Mouse (Mus musculus): ENCODE data around the gene Tspan13. TPM values are rescaled to one million over a fixed set of nuclear protein-coding genes. Genes with fewer than 3 reads are reported as not detected.

Tspan13 gene
- polyA plus RNA-seq, 1 experiment from 2014 or later = 382 TPM

DNA sequence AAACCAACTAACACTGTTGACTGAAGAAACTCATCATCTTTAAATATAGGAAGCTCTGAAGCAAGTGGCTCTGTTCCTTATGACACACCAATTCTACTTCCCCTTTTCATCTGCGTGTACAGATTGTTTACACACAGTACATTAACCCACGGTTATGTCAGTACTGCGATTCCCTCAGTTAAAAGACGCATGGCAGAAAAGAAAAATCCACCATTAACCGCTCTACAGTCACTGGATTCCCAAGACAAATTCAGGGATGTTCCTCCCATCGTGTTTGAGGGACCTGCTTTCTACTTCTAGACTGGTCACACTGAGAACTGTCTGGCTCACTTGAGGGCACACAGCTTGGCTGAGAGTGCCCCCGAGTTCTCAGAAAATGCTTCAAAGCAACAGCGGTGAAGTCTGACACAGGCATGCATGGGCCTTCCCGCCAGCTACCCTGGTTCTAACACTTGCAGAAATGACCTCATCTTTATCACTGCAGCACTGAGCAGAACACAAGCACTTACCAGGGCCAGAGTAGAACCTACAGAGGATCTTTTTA is 2.7 kb downstream of the Tspan13 start:
- Histone ChIP-seq H3K27me3 (ENCODE audit: control insufficient read depth, insufficient read depth, low read length) (no peaks in the 10 kb centered on the region), H3K36me3 (replicated peaks; ENCODE audit: control insufficient read depth, insufficient read depth) (no peaks in the 10 kb centered on the region), H3K27ac (no peak overlapping the region), H3K9me3 (ENCODE audit: control insufficient read depth, low read length) (0 out of 2 replicates have a peak, but pooled peaks cover 5% of the 10 kb centered on the region), H3K4me1 (replicated peaks; ENCODE audit: control insufficient read depth, insufficient read depth, low read length) (peaks cover 19% of the 10 kb centered on the region; the same call in 1 of the 2 replicates), H3K9ac (peak overlapping the region; percentile 31; the same call in 1 of the 2 replicates), H3K4me2 (replicated peaks) (peak overlapping the region; percentile 76), H3K4me3 (replicated peaks; ENCODE audit: low read length) (peak overlapping the region; percentile 81)
- DNase-seq (ENCODE audit: low spot score) (no peak), ATAC-seq (ENCODE audit: low FRiP score) (no peak)
- 74% methylated on average over 9 of the region's 9 CpGs for WGBS

DNA sequence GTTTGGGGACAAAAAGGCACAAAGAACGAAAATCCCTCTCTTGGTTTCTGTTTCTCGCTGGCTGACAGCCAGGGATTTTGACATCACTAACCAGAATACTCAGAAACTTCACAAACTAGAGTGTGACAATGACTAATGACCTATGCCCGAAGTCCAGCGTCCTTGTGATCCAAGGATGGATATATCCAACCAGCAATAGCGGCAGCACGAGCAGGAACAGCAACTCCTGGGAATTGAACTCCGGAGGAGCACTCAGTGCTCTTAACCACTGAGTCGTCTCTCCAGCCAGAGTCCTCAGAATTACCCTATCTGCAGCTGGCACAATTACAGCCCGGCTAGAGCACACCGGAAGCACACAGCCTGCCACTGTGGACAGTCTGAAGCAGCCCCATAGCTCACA is 5.5 kb downstream of the Tspan13 start:
- peaks cover 24% of the 10 kb centered on the region; the same call in 1 of the 2 replicates for H3K4me1 ChIP-seq (replicated peaks; ENCODE audit: control insufficient read depth, insufficient read depth, low read length)
- ATAC-seq (ENCODE audit: low FRiP score) (no peak), DNase-seq (ENCODE audit: low spot score) (no peak)
- no peaks in the 10 kb centered on the region for H3K36me3 ChIP-seq (replicated peaks; ENCODE audit: control insufficient read depth, insufficient read depth)
- H3K4me2 ChIP-seq (replicated peaks) = no peak overlapping the region
- H3K27ac ChIP-seq = no peak overlapping the region
- H3K9ac ChIP-seq = no peak overlapping the region
- 85% methylated on average over 10 of the region's 10 CpGs for WGBS
- H3K4me3 ChIP-seq (replicated peaks; ENCODE audit: low read length) = no peak overlapping the region
- 0 out of 2 replicates have a peak, but pooled peaks cover 5% of the 10 kb centered on the region for H3K9me3 ChIP-seq (ENCODE audit: control insufficient read depth, low read length)
- no peaks in the 10 kb centered on the region for H3K27me3 ChIP-seq (ENCODE audit: control insufficient read depth, insufficient read depth, low read length)

DNA sequence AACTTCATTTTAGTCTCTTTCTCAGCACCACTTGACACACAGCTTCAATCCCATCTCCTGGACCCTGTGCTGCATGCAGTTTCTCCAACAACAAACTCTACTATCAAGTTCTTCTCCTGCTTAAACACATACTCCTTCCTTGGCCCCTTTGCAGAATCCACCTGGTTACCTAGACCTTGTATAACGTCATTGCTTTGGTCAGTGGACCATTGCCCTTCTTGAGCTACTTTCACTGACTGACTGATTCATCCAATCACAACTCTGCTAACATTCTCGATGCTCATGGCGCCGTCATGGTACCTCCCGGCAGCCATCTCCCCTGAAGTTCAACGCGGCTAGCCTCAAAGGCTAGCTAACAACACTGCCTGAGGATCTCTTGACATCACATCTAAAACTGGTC is 6.2 kb downstream of the Tspan13 start:
- no peak overlapping the region for H3K4me2 ChIP-seq (replicated peaks)
- WGBS = 99% methylated on average over 7 of the region's 7 CpGs
- ATAC-seq (ENCODE audit: low FRiP score) = no peak
- H3K9me3 ChIP-seq (ENCODE audit: control insufficient read depth, low read length) = 0 out of 2 replicates have a peak, but pooled peaks cover 5% of the 10 kb centered on the region
- peaks cover 23% of the 10 kb centered on the region; the same call in 1 of the 2 replicates for H3K4me1 ChIP-seq (replicated peaks; ENCODE audit: control insufficient read depth, insufficient read depth, low read length)
- no peak for DNase-seq (ENCODE audit: low spot score)
- H3K36me3 ChIP-seq (replicated peaks; ENCODE audit: control insufficient read depth, insufficient read depth) = no peaks in the 10 kb centered on the region
- no peak overlapping the region for H3K9ac ChIP-seq
- H3K4me3 ChIP-seq (replicated peaks; ENCODE audit: low read length) = no peak overlapping the region
- H3K27me3 ChIP-seq (ENCODE audit: control insufficient read depth, insufficient read depth, low read length) = no peaks in the 10 kb centered on the region
- no peak overlapping the region for H3K27ac ChIP-seq

DNA sequence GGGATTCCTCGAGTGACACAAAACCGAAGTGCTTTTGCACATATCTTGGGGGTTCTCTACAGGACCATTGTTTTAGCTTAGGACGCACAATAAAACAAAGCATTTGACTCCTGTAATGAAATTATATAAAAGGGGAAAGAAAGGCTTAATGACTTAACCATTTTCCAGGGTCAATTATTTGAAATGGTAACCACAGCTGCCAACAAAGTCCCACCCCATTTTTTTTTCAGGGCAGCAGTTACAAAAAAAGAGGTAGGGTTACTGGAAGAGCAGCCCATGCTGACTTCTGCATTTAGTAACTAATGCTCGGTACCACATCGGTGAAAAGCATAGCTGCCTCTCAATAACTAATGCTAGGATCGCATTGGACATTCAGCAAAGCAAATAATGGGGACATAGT is 6.8 kb downstream of the Tspan13 start:
- Histone ChIP-seq H3K4me3 (replicated peaks; ENCODE audit: low read length) (no peak overlapping the region), H3K27me3 (ENCODE audit: control insufficient read depth, insufficient read depth, low read length) (no peaks in the 10 kb centered on the region), H3K9me3 (ENCODE audit: control insufficient read depth, low read length) (0 out of 2 replicates have a peak, but pooled peaks cover 5% of the 10 kb centered on the region), H3K27ac (no peak overlapping the region), H3K4me1 (replicated peaks; ENCODE audit: control insufficient read depth, insufficient read depth, low read length) (peaks cover 17% of the 10 kb centered on the region), H3K4me2 (replicated peaks) (no peak overlapping the region), H3K36me3 (replicated peaks; ENCODE audit: control insufficient read depth, insufficient read depth) (no peaks in the 10 kb centered on the region), H3K9ac (no peak overlapping the region)
- DNase-seq (ENCODE audit: low spot score) (no peak), ATAC-seq (ENCODE audit: low FRiP score) (no peak)
- WGBS = 97% methylated on average over 6 of the region's 6 CpGs

DNA sequence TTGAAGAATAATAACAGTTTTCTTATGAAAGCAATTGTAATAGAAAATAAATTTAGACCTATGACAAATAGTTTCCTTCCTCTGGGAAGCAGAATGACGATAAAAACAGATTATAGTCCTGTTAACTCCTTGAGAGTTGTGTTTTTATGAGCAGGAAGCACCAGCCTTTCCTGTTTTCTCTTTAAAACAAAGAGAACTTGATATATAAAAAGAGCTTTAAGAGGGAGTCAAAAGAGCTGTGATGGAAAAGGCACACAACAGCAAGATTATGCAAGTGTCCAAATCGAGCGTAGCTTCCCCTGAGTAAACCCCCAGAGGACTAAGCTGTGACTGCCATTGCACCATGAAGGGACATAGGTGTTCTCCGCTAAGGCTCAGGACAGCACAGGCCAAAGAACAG is 9.9 kb downstream of the Tspan13 start:
- 72% methylated on average over 4 of the region's 4 CpGs for WGBS
- Histone ChIP-seq H3K4me3 (replicated peaks; ENCODE audit: low read length) (no peak overlapping the region), H3K4me1 (replicated peaks; ENCODE audit: control insufficient read depth, insufficient read depth, low read length) (peaks cover 4% of the 10 kb centered on the region), H3K9me3 (ENCODE audit: control insufficient read depth, low read length) (0 out of 2 replicates have a peak, but pooled peaks cover 5% of the 10 kb centered on the region), H3K4me2 (replicated peaks) (no peak overlapping the region), H3K27me3 (ENCODE audit: control insufficient read depth, insufficient read depth, low read length) (no peaks in the 10 kb centered on the region), H3K9ac (no peak overlapping the region), H3K27ac (peak overlapping the region; percentile 51; the same call in 1 of the 2 replicates), H3K36me3 (replicated peaks; ENCODE audit: control insufficient read depth, insufficient read depth) (no peaks in the 10 kb centered on the region)
- no peak for ATAC-seq (ENCODE audit: low FRiP score)
- no peak for DNase-seq (ENCODE audit: low spot score)

DNA sequence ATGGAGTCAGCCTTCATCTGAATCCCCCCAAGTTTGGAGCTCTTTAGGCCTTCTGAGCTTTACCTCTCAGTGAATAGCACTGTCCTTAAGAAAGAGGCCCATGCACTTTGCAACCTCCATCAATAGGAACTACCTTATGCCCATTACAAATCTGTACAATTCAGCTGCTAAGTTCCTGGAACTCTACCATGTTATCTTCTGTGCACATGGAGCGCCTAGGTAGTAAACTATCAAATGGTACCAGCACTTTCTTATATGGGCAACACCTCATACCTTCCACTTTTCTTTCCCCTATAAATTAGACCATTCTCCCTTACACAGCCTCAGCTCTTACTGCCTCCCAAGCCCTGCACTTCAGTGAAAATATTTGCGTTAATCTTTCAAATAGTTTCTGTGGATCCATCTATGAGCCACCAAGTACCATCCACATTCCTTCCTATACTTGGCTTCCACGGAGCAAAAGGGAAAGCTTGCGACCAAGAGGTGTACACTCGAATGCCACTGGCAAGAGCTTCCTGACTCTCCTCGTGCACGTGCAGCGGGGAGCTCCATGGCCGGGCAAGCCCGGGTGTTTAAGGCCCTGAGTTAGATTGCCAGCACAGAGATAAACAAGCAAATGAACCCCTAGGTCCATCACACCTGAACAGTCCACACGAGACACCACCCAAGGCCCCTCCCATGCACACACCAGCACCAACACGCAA is 11.5 kb downstream of the Tspan13 start:
- no peaks in the 10 kb centered on the region for H3K36me3 ChIP-seq (replicated peaks; ENCODE audit: control insufficient read depth, insufficient read depth)
- H3K4me3 ChIP-seq (replicated peaks; ENCODE audit: low read length) = no peak overlapping the region
- H3K4me2 ChIP-seq (replicated peaks) = no peak overlapping the region
- H3K27me3 ChIP-seq (ENCODE audit: control insufficient read depth, insufficient read depth, low read length) = no peaks in the 10 kb centered on the region
- H3K4me1 ChIP-seq (replicated peaks; ENCODE audit: control insufficient read depth, insufficient read depth, low read length) = peaks cover 7% of the 10 kb centered on the region
- 92% methylated on average over 12 of the region's 12 CpGs for WGBS
- 0 out of 2 replicates have a peak, but pooled peaks cover 3% of the 10 kb centered on the region for H3K9me3 ChIP-seq (ENCODE audit: control insufficient read depth, low read length)
- DNase-seq (ENCODE audit: low spot score) = no peak
- no peak overlapping the region for H3K9ac ChIP-seq
- H3K27ac ChIP-seq = no peak overlapping the region
- ATAC-seq (ENCODE audit: low FRiP score) = no peak

DNA sequence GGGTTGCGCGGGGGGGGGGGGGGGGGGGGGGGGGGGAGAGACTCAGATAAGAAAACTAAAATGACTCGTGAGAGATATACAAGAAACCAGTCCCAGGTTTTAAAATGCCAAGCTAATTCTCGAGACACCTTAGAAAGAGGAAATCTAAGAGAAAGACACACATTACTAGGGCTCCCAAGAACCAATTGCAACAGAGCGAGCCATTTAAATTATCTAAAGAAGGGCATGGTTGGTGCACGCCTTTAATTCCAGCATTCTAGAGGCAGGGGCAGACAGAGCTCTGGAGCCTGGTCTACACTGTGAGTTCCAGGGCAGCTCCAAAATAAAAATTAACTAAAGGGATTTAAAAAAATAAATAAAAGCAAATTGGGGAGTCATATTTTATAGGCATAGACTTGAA is 12.6 kb downstream of the Tspan13 start:
- H3K9me3 ChIP-seq (ENCODE audit: control insufficient read depth, low read length) = no peaks in the 10 kb centered on the region
- no peak overlapping the region for H3K9ac ChIP-seq
- ATAC-seq (ENCODE audit: low FRiP score) (no peak), DNase-seq (ENCODE audit: low spot score) (no peak)
- H3K4me1 ChIP-seq (replicated peaks; ENCODE audit: control insufficient read depth, insufficient read depth, low read length) = peaks cover 7% of the 10 kb centered on the region
- H3K4me3 ChIP-seq (replicated peaks; ENCODE audit: low read length) = no peak overlapping the region
- no peak overlapping the region for H3K4me2 ChIP-seq (replicated peaks)
- WGBS = 79% methylated on average over 4 of the region's 6 CpGs
- H3K36me3 ChIP-seq (replicated peaks; ENCODE audit: control insufficient read depth, insufficient read depth) = no peaks in the 10 kb centered on the region
- no peak overlapping the region for H3K27ac ChIP-seq
- no peaks in the 10 kb centered on the region for H3K27me3 ChIP-seq (ENCODE audit: control insufficient read depth, insufficient read depth, low read length)

DNA sequence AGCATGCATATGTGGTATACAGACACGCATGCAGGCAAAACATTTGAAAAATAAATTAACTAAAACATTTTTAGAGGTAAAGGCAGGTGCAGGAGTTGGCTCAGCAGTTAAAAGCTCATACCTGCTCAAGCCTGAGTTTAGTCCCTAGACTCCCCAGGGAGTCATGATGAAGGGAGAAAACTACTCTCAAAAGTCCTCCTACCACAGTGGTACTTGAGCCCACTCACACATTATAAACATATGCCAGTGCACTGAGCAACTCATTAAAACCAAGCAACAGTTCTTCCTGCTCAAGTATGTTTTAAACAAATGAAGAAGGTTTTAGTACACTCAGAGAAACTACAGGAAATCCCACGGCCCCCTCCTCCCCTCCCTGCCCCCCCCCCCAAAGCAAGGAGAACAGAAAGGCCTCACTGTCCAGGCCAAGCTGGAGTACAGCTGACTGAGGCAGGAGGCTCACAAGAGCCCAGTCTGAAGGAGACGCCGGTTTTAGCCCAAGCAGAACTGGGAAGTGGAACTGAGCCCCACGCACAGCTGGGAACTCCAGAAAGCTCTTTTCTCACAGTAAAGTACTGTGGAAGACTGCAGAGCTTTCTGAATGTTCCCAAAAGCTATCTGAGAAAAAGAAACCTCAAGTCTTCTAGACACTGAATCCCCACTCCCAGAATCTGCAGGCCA is 13.2 kb downstream of the Tspan13 start:
- no peaks in the 10 kb centered on the region for H3K27me3 ChIP-seq (ENCODE audit: control insufficient read depth, insufficient read depth, low read length)
- no peak overlapping the region for H3K9ac ChIP-seq
- H3K4me3 ChIP-seq (replicated peaks; ENCODE audit: low read length) = no peak overlapping the region
- no peaks in the 10 kb centered on the region for H3K36me3 ChIP-seq (replicated peaks; ENCODE audit: control insufficient read depth, insufficient read depth)
- no peaks in the 10 kb centered on the region for H3K9me3 ChIP-seq (ENCODE audit: control insufficient read depth, low read length)
- H3K27ac ChIP-seq = no peak overlapping the region
- DNase-seq (ENCODE audit: low spot score) (no peak), ATAC-seq (ENCODE audit: low FRiP score) (no peak)
- no peak overlapping the region for H3K4me2 ChIP-seq (replicated peaks)
- 76% methylated on average over 5 of the region's 5 CpGs for WGBS
- peaks cover 7% of the 10 kb centered on the region for H3K4me1 ChIP-seq (replicated peaks; ENCODE audit: control insufficient read depth, insufficient read depth, low read length)

DNA sequence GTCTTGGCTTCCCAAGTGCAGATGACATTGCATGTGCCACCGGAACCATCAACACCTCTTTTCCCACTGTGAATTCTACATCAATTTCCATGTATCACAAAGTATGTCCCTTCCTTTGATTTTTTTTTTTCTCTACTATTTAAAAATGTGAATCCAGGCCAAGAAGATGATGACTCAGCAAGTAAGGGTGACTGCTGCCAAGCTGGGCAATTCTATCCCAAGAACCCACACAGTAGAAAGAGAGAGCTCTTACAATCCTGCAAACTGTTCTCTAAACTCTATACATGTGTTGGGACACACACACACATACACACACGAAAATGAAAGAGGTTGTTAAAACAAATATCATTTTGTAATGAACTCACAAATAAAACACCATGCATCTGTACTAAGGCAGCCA is 15.1 kb downstream of the Tspan13 start:
- ATAC-seq (ENCODE audit: low FRiP score) (no peak), DNase-seq (ENCODE audit: low spot score) (no peak)
- H3K9me3 ChIP-seq (ENCODE audit: control insufficient read depth, low read length) = no peaks in the 10 kb centered on the region
- H3K9ac ChIP-seq = no peak overlapping the region
- no peak overlapping the region for H3K27ac ChIP-seq
- H3K27me3 ChIP-seq (ENCODE audit: control insufficient read depth, insufficient read depth, low read length) = no peaks in the 10 kb centered on the region
- no peak overlapping the region for H3K4me2 ChIP-seq (replicated peaks)
- no peak overlapping the region for H3K4me3 ChIP-seq (replicated peaks; ENCODE audit: low read length)
- H3K4me1 ChIP-seq (replicated peaks; ENCODE audit: control insufficient read depth, insufficient read depth, low read length) = peaks cover 3% of the 10 kb centered on the region
- no peaks in the 10 kb centered on the region for H3K36me3 ChIP-seq (replicated peaks; ENCODE audit: control insufficient read depth, insufficient read depth)
- WGBS = 95% methylated on average over 2 of the region's 2 CpGs
